Mouse (Mus musculus) neural tube, embryonic 14.5 days (tissue): ENCODE measurements at regions not wholly inside any gene's neighbourhood (a gene's known extent, or its start where the extent isn't known, plus 50 kb on each side); places are given as distances from the start of the nearest gene placed in this dataset.

Source experiments
- ATAC-seq: fragments of 200-750 bp; cut with Nextera tagmentation; 2 replicates; pipeline ENCODE4 v1.8.0; 2017; ENCODE audit warnings: low read depth, mild to moderate bottlenecking, moderate TSS enrichment, moderate library complexity
- H3K27ac ChIP-seq: fragments of 300-500 bp; sonication (generic); 2 replicates; pipeline ENCODE4 v1.5.1; 2014; ENCODE audit warnings: low read depth, mild to moderate bottlenecking, control low read depth, low read length, moderate library complexity, mixed read lengths
- H3K27me3 ChIP-seq: fragments of 300-500 bp; sonication (generic); 2 replicates; pipeline ENCODE4 v1.6.1; 2014; ENCODE audit warnings: low read length; ENCODE audit not compliant: control insufficient read depth, insufficient read depth
- H3K36me3 ChIP-seq: fragments of 300-500 bp; sonication (generic); 2 replicates; pipeline ENCODE4 v1.6.1; 2014; ENCODE audit warnings: low read length, mixed read lengths; ENCODE audit not compliant: control insufficient read depth, insufficient read depth
- H3K4me1 ChIP-seq: fragments of 300-500 bp; sonication (generic); 2 replicates; pipeline ENCODE4 v1.6.1; 2014; ENCODE audit warnings: low read length; ENCODE audit not compliant: control insufficient read depth, insufficient read depth
- H3K4me2 ChIP-seq: fragments of 300-500 bp; sonication (generic); 2 replicates; pipeline ENCODE4 v1.6.1; 2014; ENCODE audit warnings: mild to moderate bottlenecking, low read depth, low read length, control low read depth
- H3K4me3 ChIP-seq: fragments of 300-500 bp; sonication (generic); 2 replicates; pipeline ENCODE4 v1.5.1; 2014; ENCODE audit warnings: low read depth, low read length, control low read depth, mixed read lengths
- H3K9ac ChIP-seq: fragments of 300-500 bp; sonication (generic); replicated peaks from 2 replicates; pipeline ENCODE4 v1.6.1; 2014; ENCODE audit warnings: low read depth, mild to moderate bottlenecking, control low read depth, low read length, mixed read lengths
- H3K9me3 ChIP-seq: fragments of 300-500 bp; sonication (generic); 2 replicates; pipeline ENCODE4 v1.6.1; 2016; ENCODE audit warnings: low read length; ENCODE audit not compliant: control insufficient read depth
- WGBS: fragments of 180-500 bp; shearing (Covaris S2); extraction: QIAGEN DNeasy Blood & Tissue Kit; methylation state at CpG from one replicate; pipeline ENCODE4 v1.1.7; 2014; 5-methylcytosine and 5-hydroxymethylcytosine counted together

DNA sequence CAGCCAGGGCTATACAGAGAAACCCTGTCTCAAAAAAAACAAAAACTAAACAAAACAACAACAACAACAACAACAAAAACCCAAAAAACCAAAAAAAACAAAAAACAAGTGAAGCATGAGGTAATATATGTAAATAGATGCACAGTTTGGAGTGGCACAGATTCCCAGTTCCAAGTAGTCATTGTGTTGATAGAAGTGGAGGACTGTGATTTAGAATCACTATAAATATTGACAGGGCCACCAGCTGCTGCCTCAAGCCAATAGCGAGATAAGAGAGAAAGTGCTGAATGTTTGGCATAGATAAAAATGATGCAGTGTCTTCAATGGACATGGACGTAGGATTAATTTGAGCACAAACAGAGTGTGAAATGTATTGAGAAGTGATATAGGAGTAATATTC lies 266.9 kb upstream of the Cntnap5a start:
- ATAC-seq, result peak; percentile 38; the same call in 1 of the 2 replicates
- Histone ChIP-seq H3K36me3 (no peaks in the 10 kb centered on the region), H3K9ac (no peak overlapping the region), H3K27ac (no peak overlapping the region), H3K27me3 (no peaks in the 10 kb centered on the region), H3K4me1 (no peaks in the 10 kb centered on the region), H3K4me2 (no peak overlapping the region), H3K4me3 (no peak overlapping the region), H3K9me3 (no peaks in the 10 kb centered on the region)
- WGBS, result 38% methylated on average over 2 of the region's 2 CpGs

DNA sequence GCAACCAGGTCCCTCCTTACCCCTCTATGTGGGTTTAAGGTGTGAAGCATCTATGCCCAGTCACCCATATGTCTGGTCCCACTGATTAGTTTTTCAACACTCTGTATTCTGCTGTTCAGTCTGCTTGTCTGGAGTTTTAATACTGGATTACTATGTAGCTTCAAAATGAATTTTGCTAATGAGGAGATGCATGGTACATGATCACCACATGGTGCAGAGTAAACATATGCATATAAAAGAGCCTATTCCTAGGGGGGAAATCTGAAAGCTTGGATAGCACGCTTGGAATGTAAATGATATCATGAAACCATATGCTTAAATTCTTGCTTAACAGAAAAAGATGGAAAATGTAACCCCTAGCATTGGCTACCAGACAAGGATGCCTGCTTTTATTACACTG lies 262.1 kb upstream of the Cntnap5a start:
- ATAC-seq, result peak; percentile 77
- no peak overlapping the region for H3K4me3 ChIP-seq
- no peaks in the 10 kb centered on the region for H3K27me3 ChIP-seq
- no peaks in the 10 kb centered on the region for H3K4me1 ChIP-seq
- H3K9ac ChIP-seq, result no peak overlapping the region
- no peaks in the 10 kb centered on the region for H3K36me3 ChIP-seq
- no peaks in the 10 kb centered on the region for H3K9me3 ChIP-seq
- H3K4me2 ChIP-seq, result no peak overlapping the region
- WGBS, result 26% methylated on average over 1 of the region's 1 CpGs
- no peak overlapping the region for H3K27ac ChIP-seq

DNA sequence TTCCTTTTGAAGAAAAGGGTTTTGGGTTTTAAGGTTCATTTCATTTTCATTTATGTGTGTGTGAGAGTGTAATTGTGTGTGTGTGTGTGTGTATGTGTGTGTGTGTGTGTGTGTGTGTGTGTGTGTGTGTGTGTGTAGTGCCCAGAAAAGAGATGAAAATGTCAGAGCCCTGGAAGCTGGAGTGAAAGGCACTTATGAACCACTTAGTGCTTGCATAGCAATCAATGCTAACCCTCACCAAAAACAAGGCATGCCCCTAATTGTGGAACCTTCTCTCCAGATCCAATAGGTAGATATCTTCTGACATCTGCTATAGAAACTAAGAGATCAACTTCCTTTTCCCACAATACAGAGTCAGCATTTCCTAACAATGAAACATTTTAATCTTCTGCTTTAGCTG lies 261.6 kb upstream of the Cntnap5a start:
- Histone ChIP-seq H3K4me1 (no peaks in the 10 kb centered on the region), H3K9ac (no peak overlapping the region), H3K4me2 (no peak overlapping the region), H3K36me3 (no peaks in the 10 kb centered on the region), H3K27me3 (no peaks in the 10 kb centered on the region), H3K27ac (no peak overlapping the region), H3K4me3 (no peak overlapping the region), H3K9me3 (no peaks in the 10 kb centered on the region)
- peak; percentile 28; the same call in 1 of the 2 replicates for ATAC-seq
